Mouse (Mus musculus): ENCODE results near the gene Mbd6. TPM values are rescaled to one million over a fixed set of nuclear protein-coding genes. Genes with fewer than 3 reads are reported as not detected.

Mbd6 gene
- polyA plus RNA-seq, 1 experiment from 2014 or later: 17.5 TPM

DNA sequence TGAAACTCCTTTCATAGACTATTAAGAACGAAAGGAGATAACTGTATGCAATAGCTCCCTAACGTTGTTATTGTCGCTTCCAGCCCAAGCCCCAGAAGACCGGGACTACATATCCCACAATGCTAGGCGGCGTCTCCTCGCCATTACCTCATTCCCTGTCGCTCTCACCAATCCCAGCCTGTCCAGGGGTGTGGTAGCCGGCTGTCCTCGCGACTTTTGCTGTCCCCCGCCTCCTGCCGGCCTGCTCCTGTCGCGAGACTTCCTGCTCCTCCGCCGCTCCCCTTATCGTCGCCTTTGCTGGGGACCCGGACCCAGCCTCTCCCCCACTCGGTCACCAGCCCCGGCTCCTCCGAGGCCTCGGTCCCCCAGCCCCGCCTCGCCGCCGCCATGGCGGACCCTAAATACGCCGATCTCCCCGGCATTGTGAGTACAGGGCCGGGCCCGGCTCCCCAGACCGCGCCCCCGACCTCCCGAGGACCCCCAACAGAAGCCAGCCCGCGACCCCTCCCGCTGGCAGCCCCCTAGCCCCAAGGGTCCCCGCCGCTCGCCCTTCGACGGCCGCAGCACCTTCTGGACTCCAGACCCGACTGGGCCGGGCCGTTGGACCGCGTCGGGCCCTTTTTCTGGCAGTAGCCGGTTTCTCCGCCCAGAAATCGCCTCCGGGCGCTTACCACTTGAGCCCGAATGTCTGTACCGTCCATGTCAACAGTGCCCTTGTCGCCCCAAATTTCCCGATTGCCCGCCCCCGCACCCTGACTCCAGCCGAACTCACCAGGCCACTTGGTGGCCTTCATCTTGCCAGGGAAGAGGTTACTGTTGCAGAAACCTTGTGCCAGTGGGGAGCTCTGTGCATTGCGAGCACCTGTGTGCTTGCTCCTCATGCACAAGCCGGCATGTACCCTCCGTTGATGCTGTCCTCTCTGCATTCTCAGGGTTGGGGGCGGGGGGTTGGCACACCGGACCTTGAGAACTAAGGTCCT is 22.4 kb downstream of the Mbd6 start, which contains the start of gene Dctn2:
TSS of gene Dctn2 (plus strand) at position 257 of the 980 bp plus-strand sequence.
- H3K9ac ChIP-seq (replicated peaks): peak within 1 kb of the TSS; percentile 100
- peak; percentile 96 for ATAC-seq (replicated peaks)
- peak within 1 kb of the TSS; percentile 91 for H3K27ac ChIP-seq (replicated peaks)
- H3K9me3 ChIP-seq: no peaks in the 10 kb centered on the region
- peaks cover 3% of the 10 kb centered on the region; the same call in 1 of the 2 replicates for H3K27me3 ChIP-seq
- under 1% methylated on average over 70 of the region's 70 CpGs for WGBS
- peak within 1 kb of the TSS; percentile 85 for H3K4me2 ChIP-seq (replicated peaks)
- H3K36me3 ChIP-seq: peaks cover 26% of the 10 kb centered on the region
- H3K4me3 ChIP-seq: peak within 1 kb of the TSS; percentile 100
- H3K4me1 ChIP-seq: peaks cover 53% of the 10 kb centered on the region

- H3K4me3 ChIP-seq: peak overlapping the region; percentile 100
- WGBS: 28% methylated on average over 4 of the region's 4 CpGs
- ATAC-seq (replicated peaks): no peak
- H3K36me3 ChIP-seq: peaks cover 20% of the 10 kb centered on the region
- no peaks in the 10 kb centered on the region for H3K9me3 ChIP-seq
- peak overlapping the region; percentile 85 for H3K4me2 ChIP-seq (replicated peaks)
- peaks cover 60% of the 10 kb centered on the region for H3K4me1 ChIP-seq
- H3K27ac ChIP-seq (replicated peaks): peak overlapping the region; percentile 91
- H3K27me3 ChIP-seq: peaks cover 3% of the 10 kb centered on the region; the same call in 1 of the 2 replicates
- H3K9ac ChIP-seq (replicated peaks): peak overlapping the region; percentile 100; the same call in 1 of the 2 replicates
Observed at GRCm38 (mm10) chr10:127265727-127266111, 23.1 kb downstream of the Mbd6 start.

DNA sequence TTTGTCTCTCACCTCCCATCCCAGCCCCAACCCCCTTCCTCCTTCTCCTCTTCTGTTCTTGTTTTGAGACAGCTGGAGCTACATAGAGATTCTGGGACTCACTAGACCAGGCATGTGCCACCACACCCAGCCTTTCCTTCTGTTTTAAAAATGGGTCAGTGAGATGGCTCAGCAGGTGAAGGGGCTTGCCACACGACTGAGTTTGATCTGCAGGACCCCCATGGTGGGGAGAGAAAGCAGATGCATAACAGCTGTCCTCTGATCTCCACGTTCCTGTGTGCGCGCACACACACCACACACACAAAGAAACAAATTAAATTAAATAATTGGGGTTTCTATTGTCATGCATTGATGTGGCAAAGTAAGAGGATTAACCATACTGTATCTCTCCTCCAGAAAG is 23.8 kb downstream of the Mbd6 start:
- Histone ChIP-seq H3K27me3 (peaks cover 3% of the 10 kb centered on the region; the same call in 1 of the 2 replicates), H3K4me1 (peaks cover 64% of the 10 kb centered on the region), H3K9me3 (no peaks in the 10 kb centered on the region), H3K36me3 (peaks cover 13% of the 10 kb centered on the region; the same call in 1 of the 2 replicates), H3K9ac (replicated peaks) (no peak overlapping the region), H3K27ac (replicated peaks) (no peak overlapping the region), H3K4me2 (replicated peaks) (no peak overlapping the region), H3K4me3 (no peak overlapping the region)
- ATAC-seq (replicated peaks): no peak
- 64% methylated on average over 4 of the region's 4 CpGs for WGBS

GRCm38 (mm10) chr10:127264336-127264735 is 24.5 kb downstream of the Mbd6 start:
- Histone ChIP-seq H3K4me1 (peaks cover 66% of the 10 kb centered on the region), H3K4me3 (no peak overlapping the region), H3K9ac (replicated peaks) (no peak overlapping the region), H3K9me3 (no peaks in the 10 kb centered on the region), H3K4me2 (replicated peaks) (no peak overlapping the region), H3K36me3 (0 out of 2 replicates have a peak, but pooled peaks cover 11% of the 10 kb centered on the region), H3K27me3 (peaks cover 3% of the 10 kb centered on the region; the same call in 1 of the 2 replicates), H3K27ac (replicated peaks) (no peak overlapping the region)
- no peak for ATAC-seq (replicated peaks)
- 75% methylated on average over 8 of the region's 8 CpGs for WGBS

- Histone ChIP-seq H3K9ac (replicated peaks) (peak overlapping the region; percentile 84; the same call in 1 of the 2 replicates), H3K27ac (replicated peaks) (peak overlapping the region; percentile 92; the same call in 1 of the 2 replicates), H3K4me2 (replicated peaks) (peak overlapping the region; percentile 79), H3K36me3 (0 out of 2 replicates have a peak, but pooled peaks cover 5% of the 10 kb centered on the region), H3K27me3 (peaks cover 3% of the 10 kb centered on the region; the same call in 1 of the 2 replicates), H3K4me1 (peaks cover 66% of the 10 kb centered on the region), H3K4me3 (peak overlapping the region; percentile 86), H3K9me3 (no peaks in the 10 kb centered on the region)
- ATAC-seq (replicated peaks): no peak
- 45% methylated on average over 3 of the region's 3 CpGs for WGBS
Observed at GRCm38 (mm10) chr10:127263631-127264030, 25.2 kb downstream of the Mbd6 start.

- Histone ChIP-seq H3K4me2 (replicated peaks) (peak within 1 kb of the TSS; percentile 79), H3K36me3 (no peaks in the 10 kb centered on the region), H3K27ac (replicated peaks) (peak within 1 kb of the TSS; percentile 92), H3K27me3 (peaks cover 3% of the 10 kb centered on the region; the same call in 1 of the 2 replicates), H3K4me3 (peak within 1 kb of the TSS; percentile 86), H3K9me3 (no peaks in the 10 kb centered on the region), H3K4me1 (peaks cover 63% of the 10 kb centered on the region), H3K9ac (replicated peaks) (peak within 1 kb of the TSS; percentile 84)
- under 1% methylated on average over 46 of the region's 53 CpGs for WGBS
- ATAC-seq (replicated peaks): peak; percentile 38
Observed at GRCm38 (mm10) chr10:127262548-127263398, 26.0 kb downstream of the Mbd6 start, which contains the start of gene Kif5a. Gene Kif5a (minus strand): TSS chr10:127263348.

- Histone ChIP-seq H3K27me3 (peaks cover 3% of the 10 kb centered on the region; the same call in 1 of the 2 replicates), H3K9ac (replicated peaks) (peak overlapping the region; percentile 84), H3K36me3 (no peaks in the 10 kb centered on the region), H3K27ac (replicated peaks) (peak overlapping the region; percentile 92), H3K9me3 (no peaks in the 10 kb centered on the region), H3K4me3 (peak overlapping the region; percentile 86), H3K4me2 (replicated peaks) (peak overlapping the region; percentile 79), H3K4me1 (peaks cover 56% of the 10 kb centered on the region)
- ATAC-seq (replicated peaks): no peak
- WGBS: 57% methylated on average over 15 of the region's 15 CpGs
Observed at GRCm38 (mm10) chr10:127261706-127262547, 26.9 kb downstream of the Mbd6 start.

- no peak for ATAC-seq (replicated peaks)
- peaks cover 56% of the 10 kb centered on the region for H3K4me1 ChIP-seq
- WGBS: 84% methylated on average over 8 of the region's 8 CpGs
- no peak overlapping the region for H3K4me3 ChIP-seq
- no peaks in the 10 kb centered on the region for H3K27me3 ChIP-seq
- H3K9ac ChIP-seq (replicated peaks): no peak overlapping the region
- H3K36me3 ChIP-seq: no peaks in the 10 kb centered on the region
- peak overlapping the region; percentile 7; the same call in 1 of the 2 replicates for H3K4me2 ChIP-seq (replicated peaks)
- H3K9me3 ChIP-seq: no peaks in the 10 kb centered on the region
- no peak overlapping the region for H3K27ac ChIP-seq (replicated peaks)
Observed at GRCm38 (mm10) chr10:127258489-127258888, 30.3 kb downstream of the Mbd6 start.

DNA sequence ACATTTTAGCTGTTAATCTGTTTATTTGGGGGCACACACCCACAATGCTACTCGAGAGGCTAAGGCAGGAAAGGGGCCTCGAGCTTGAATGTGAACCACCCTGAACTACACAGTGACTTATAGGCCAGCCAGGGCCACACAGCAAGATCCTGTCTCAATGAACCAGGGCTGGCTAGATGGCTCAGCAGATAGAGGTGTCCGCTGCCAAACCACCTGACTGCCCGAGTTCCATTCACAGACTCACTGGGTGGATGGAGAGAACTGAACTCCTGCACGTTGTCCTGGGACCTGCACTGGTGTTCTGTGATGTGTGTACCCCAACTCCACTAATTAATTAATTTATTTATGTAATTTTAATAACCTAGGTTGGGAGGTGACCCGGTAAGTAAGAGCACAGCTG is 31.0 kb downstream of the Mbd6 start:
- Histone ChIP-seq H3K36me3 (no peaks in the 10 kb centered on the region), H3K4me1 (peaks cover 52% of the 10 kb centered on the region), H3K27ac (replicated peaks) (no peak overlapping the region), H3K4me2 (replicated peaks) (no peak overlapping the region), H3K9ac (replicated peaks) (0 out of 2 replicates have a peak overlapping the region, but pooled peaks have one; percentile 5), H3K9me3 (no peaks in the 10 kb centered on the region), H3K27me3 (no peaks in the 10 kb centered on the region), H3K4me3 (no peak overlapping the region)
- WGBS: 84% methylated on average over 6 of the region's 6 CpGs
- no peak for ATAC-seq (replicated peaks)

GRCm38 (mm10) chr10:127255625-127256345 is 33.0 kb downstream of the Mbd6 start:
- Histone ChIP-seq H3K4me2 (replicated peaks) (peak overlapping the region; percentile 12; the same call in 1 of the 2 replicates), H3K4me3 (no peak overlapping the region), H3K9ac (replicated peaks) (no peak overlapping the region), H3K27me3 (no peaks in the 10 kb centered on the region), H3K4me1 (peaks cover 36% of the 10 kb centered on the region), H3K9me3 (no peaks in the 10 kb centered on the region), H3K27ac (replicated peaks) (0 out of 2 replicates have a peak overlapping the region, but pooled peaks have one; percentile 9), H3K36me3 (no peaks in the 10 kb centered on the region)
- 19% methylated on average over 14 of the region's 14 CpGs for WGBS
- peak; percentile 57; the same call in 1 of the 2 replicates for ATAC-seq (replicated peaks)

Measured in forebrain, embryonic 15.5 days (tissue).